Mouse (Mus musculus) megakaryocyte, embryonic 14.5 days (primary cell): ENCODE measurements around the gene Kifc5b.

Source experiments
- FLI1 ChIP-seq: IDR thresholded peaks from 2 replicates; pipeline ENCODE4 v1.6.1; 2012; ENCODE audit warnings: low read length, inconsistent platforms, mixed read lengths
- GATA1 ChIP-seq: IDR thresholded peaks from 3 replicates; pipeline ENCODE4 v1.6.1; 2012; ENCODE audit warnings: mixed read lengths, low read length, inconsistent platforms, borderline replicate concordance

DNA sequence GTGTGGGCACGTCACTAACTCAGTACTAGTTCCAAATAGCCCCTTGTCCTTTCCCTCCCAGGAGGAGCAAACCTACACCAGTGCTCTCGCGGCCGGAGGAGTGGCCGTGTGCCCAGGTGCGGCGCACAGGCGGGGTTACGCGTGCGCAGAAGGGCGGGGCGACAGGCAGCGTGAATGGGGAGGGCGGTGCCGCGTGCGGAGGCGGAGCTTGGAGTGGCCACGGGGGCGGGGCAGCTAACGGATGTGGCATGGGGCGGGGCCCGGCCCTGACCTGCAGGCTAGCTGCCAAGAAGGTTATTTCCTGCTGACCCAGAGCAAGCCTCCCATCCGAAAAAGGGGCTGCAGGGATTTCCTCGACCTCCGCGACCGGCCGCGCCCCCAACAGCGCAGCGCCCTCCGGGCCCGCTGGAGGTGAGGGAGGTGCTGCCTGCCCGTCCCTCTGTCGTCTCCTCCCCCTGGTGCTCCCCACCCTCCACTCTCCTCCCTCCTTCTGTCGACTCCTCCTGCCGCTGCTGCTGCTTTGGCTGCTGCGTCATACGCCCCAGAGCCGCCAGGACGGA, 16.0 kb downstream of the Kifc5b start, which contains the start of gene Phf1:
- no peak for TF ChIP-seq FLI1
- no peak for TF ChIP-seq GATA1
